Mouse (Mus musculus): ENCODE measurements at regions not wholly inside any gene's neighbourhood (a gene's known extent, or its start where the extent isn't known, plus 50 kb on each side); places are given as distances from the start of the nearest gene placed in this dataset.

DNA sequence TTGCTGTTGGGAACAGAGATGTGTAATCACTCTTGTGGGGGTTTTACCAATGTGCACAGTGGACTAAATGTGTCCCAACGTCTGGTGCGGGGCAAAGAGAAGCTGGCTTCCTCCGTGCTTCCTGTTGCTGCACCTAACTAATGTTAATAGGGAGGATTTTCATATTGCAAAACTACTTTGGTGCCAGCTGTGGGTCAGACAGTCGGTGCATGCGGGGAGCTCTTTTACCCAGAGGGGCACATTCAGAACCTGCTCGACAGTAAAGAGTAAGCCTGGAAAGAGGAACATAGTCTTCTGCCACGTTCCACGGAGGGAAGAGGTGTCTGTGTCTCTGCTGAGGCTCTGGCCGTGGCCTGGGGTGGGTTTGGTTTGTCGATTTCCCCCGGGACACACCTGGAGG is 98.7 kb downstream of the Tfap2c start:
- TF ChIP-seq CTCF (IDR thresholded peaks at IDR 0.05; ENCODE audit: insufficient read depth, low read depth, low read length) (no peak), POLR2A (IDR thresholded peaks at IDR 0.05; ENCODE audit: insufficient read depth, low read depth, low read length) (no peak)
